Mouse (Mus musculus): ENCODE results near the gene Trpv1.

Gene Trpv1

DNA sequence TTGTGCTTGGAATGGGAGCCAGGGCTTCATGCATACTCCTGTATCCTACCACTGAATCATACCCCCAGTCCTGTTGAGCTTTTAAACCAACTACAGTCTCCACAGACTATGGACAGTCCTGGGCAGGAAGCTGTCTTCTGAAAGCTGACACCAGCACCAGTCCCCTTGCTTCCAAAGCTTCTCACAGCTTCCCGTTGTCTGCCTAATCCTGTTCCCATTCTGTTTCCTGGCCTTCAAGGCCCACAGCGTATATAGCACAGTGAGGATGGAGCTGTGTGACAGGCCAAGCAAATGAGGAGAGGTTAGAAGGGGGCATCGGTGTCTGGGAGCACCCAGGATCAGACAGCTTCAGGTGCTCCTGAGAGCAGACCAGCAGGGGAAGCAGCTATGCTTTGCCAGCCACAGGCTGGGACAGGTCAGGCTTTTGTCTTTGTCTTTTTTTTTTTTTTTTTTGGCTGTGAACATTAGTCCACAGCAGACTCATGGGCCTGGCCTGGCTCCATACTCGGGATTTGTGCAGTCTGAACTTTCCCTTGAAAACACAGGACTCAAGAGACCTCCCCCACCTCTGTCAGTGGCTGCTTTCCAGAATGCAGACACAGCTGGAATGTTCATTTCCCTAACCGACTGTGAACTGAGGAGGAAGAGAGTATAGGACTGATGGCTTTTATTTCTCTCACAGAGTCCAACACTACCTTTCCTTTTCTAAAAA, 2.1 kb downstream of the Trpv1 start:
- DNase-seq (ENCODE audit: low read depth, low spot score), result no peak

DNA sequence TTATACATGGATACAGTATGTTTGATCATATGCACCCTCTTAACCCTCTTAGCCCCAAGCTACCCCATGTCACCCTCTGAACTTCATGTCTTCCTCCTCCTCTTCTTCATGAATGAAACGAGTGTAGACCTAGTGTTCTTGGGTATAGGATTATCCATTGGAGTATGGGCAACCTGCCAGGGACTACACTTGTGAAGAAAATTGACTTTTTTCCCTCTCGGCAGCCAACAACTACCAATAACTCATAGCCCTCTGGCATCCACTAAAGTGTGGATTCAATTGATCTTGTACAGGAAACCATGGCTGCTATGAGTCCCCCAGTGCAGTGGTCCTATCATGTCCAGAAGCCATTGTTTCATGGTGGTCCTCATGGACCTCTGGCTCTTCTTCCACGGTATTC, 2.6 kb downstream of the Trpv1 start:
- no peak for DNase-seq (ENCODE audit: low read depth, low spot score)

DNA sequence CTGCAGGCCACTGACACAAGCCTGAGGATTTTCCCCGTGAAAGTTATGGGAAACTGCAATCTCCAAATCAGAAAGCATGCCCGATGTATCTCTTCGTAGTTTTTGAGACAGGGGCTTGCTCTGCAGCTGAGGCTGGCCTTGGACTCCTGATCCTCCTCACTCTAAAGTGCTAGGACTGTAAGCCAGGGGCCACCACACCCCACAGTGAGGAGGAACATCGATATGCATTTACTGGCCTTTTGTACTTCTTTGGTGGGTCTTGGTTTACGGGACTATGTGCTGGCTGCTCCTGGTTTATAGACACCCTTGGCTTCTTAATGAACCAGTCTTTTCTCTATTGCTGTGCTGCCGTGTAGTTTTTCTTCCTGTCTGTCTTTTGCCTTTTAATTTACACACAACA, 8.1 kb downstream of the Trpv1 start:
- DNase-seq (ENCODE audit: low read depth, low spot score), result no peak

DNA sequence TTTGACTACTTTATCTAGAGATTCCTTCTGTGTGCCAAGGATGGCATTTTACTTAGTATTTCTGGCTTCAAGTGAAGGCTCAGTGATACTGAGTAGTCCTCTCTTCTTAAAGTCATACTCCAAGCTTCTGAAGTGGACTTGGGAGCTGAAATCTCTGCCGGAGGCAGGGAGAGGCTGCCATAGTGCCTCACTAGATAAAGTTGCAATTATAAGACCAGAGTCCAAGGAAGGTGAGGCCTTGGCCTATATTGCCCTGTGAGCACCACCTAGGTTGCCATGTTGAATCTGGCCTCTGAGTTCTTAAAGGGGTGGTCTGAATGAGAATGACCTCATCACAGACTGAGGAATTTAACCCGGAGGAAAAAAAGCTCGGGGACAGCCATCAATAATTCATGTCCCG, 8.7 kb downstream of the Trpv1 start:
- no peak for DNase-seq (ENCODE audit: low read depth, low spot score)

DNA sequence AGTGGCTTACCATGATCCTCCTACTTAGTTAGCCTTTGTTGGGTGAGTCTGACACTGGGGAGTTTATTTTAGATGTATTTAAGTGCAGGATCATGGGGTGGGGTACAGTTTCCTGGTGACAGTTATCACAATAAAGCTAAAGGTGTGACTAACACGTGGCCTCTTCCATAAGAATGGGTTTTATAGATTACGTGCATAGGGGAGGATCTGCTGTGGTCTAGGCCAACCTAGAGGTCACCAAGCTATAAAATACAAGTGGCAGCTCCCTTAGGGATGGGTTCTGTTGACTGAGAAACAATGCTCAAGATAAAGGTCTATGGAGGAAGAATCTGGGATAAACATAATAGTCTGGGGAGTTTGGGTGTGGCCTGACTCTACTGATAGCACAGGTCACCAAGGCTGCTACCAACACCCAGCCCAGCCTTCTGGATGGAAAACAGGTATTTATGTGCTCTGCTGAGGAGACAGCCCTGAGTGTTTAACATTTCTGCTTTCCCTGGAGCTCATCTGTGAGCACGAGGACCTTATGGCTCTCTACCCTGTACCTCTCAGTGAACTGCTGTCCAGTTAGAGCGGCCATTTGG, 23.4 kb downstream of the Trpv1 start:
- no peak for DNase-seq (ENCODE audit: low read depth, low spot score)

DNA sequence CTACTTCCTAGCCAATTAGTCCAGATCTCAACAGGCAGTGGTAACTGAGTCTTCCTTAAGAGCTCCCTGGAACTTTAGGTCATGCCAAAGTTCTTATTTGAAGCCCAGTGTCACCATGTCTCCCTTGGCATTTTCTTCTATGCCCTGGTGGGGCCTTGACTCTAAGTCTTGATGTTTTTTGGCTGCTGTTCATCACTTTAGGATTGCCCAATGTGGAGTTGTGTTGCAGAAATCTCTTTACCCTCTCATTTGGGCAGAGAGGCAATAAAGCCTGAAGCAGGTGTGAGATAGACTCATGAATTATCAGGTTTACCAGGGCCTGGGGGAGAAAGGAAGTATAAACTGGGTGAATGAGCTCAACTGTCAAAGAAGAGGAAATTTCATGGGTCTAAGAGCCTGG, 24.6 kb downstream of the Trpv1 start:
- no peak for DNase-seq (ENCODE audit: low read depth, low spot score)

DNA sequence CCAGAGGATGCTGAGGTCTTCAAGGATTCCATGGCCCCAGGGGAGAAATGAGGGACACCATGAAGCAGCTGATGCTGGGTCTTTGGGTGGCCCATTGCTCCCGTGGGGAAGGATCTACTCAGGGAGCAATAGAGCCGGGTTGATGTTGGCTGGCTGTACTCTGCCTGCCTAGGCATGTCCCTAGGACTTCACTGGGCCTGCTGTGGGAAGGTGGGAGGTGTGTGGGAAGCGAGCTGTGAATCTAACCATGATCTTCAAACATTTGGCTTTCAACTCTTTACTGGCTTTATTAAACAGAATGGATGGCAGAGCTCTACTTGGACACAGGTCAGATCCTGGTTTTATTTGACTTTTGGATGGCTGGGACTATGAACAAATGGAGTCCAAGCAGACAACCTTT, 26.4 kb downstream of the Trpv1 start:
- DNase-seq (ENCODE audit: low read depth, low spot score), result no peak

DNA sequence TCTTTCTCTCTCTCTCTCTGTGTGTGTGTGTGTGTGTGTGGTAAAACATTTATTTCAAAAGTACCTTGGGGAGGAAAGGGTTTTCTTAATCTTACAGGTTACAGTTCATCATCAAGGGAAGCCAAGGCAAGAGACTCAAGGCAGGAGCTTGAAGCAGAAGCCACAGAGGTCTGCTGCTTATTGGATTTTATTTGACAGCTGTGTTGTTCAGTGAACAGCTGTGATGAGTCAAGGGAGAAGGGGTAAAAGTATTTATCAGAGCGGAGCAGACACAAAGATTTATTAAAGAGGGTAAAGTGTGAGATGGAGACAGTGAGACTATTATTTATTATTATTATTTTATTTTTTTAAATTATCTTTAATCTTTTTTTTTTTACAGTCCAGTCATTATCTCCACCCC, 27.3 kb downstream of the Trpv1 start:
- DNase-seq (ENCODE audit: low read depth, low spot score), result no peak

DNA sequence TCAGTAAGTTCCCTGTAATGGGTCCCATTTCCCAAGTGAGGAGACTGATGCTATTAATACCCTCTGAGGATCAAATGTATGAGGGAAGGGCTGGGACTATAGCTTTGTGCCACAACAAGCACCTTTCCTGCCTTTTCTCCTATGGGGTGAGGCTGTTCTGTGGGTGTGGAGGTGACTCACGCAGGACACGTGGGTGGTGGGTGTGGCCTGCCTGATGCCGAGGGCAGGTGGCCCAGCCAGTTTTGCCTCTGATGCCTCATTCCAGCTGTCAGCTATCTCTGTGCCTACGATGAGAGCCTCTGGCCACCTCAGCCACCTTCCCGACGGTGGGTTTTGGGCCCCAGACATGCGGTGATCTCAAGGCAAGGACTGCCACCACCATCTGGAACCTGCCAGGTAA, 33.2 kb downstream of the Trpv1 start, which contains the start of gene Trpv3:
Gene Trpv3 (plus strand): TSS at position 122 of the 400 bp plus-strand sequence.
- DNase-seq (ENCODE audit: low read depth, low spot score), result no peak

DNA sequence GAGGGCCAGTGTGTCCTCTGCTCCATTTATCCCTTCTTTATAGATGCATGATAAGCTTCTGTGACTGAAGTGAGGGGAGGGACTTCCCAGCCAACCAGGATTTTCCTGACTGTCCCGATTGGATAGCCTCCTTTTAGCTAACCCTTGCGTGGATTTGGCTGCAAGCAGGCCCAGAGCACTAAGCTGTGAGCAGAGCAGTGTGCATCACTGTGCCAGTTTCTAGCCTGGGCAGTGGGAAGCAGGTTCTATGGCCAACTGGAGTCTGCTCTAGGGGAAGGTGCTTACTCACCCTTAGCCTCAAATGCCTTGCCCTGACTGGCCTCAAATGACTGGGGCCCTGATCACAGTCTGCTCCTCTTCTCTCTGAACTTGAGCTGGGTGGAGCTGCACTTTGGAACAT, 40.7 kb downstream of the Trpv1 start:
- DNase-seq (ENCODE audit: low read depth, low spot score), result no peak

DNA sequence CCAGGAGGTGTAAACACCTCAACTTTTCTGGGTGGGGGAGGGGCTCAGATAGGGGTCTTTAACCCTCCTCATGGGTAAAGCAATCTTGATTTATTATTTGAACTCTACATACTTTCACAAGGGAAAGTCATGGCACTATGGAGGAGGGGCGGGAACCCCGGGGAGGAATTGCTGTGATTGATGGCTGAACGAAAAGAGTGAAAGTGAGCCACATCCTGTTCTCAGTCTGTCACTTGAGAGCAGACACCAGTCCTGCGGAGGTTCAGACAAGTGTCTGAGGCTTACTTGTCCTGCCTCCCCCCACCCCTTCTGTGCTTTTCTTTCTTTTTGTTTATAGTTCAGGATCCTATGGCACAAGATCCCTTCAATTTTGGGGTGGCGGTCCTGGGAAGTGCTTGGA, 46.6 kb downstream of the Trpv1 start:
- DNase-seq (ENCODE audit: low read depth, low spot score), result no peak

DNA sequence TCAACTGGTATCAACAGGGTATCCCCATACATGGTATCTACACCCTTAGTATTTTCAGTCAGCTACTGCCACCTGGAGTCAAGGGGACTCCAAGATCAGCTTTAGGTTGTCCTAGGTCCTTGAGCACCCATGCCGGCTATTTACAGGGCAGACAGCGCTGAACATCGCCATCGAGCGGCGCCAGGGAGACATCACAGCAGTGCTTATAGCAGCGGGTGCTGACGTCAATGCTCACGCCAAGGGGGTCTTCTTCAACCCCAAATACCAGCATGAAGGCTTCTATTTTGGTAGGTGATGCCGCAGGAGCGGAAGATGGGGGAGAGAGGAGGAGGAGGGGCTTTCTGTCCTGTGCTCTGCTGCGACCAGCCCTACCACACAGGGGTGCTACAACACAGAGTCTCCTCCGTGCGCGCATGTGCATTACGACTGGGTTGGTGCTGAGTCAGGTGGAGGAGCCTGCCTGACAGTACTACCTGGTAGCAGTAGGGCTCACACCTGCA, 47.5 kb downstream of the Trpv1 start:
- DNase-seq (ENCODE audit: low read depth, low spot score), result peak; percentile 87

DNA sequence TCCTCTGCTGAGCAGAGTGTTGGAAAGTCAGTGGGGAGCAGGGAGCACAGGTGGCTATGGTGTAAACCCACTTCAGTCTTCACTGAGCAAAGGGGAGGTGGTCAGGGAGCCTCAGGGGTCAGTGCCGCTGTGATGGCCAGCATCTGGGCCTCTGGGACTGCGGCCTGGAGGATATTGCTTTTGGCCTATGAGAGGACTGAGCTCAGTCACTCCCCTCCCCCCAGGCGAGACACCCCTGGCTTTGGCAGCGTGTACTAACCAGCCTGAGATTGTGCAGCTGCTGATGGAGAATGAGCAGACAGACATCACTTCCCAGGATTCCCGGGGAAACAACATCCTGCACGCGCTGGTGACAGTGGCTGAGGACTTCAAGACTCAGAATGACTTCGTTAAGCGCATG, 49.3 kb downstream of the Trpv1 start:
- no peak for DNase-seq (ENCODE audit: low read depth, low spot score)

DNA sequence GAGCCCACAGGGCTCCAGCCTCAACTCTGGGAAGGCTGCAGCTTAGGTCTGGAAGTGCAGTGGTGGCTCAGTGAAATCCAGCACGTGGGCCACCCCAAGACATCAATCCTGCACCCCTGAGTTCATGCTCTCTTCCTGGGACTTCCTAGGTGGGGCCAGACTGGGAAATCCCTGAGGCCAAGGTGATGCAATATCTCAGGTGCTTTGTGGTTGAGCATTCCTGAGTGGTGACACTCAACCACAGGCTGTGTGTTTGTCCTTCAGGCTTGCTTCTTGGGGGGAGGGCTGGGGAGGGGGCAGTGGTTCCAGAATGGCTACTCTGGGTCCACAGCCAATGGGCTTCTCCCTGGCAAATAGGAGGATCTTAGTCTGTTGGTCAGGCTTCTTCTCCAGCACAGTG, 49.8 kb downstream of the Trpv1 start:
- DNase-seq (ENCODE audit: low read depth, low spot score), result no peak

DNA sequence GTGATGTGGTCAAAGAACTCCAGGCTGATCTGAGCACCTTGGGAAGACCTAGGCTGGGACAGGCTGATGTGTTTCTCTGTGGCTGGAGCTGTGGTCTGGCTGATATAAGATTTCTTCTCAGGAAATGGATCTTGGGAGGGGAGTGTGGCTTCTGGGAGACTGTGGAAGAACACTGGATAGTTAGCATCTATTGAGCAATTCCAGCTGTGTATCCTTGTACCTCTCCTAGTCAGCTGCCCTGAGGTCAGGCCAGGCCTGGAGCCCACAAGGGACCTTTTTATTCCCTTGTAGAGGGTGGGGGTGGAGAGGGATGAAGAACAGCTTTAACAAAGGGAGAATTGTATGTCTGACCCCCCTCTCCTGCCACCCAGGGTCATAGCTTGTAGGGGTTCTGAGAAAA, 50.3 kb downstream of the Trpv1 start:
- DNase-seq (ENCODE audit: low read depth, low spot score), result no peak

DNA sequence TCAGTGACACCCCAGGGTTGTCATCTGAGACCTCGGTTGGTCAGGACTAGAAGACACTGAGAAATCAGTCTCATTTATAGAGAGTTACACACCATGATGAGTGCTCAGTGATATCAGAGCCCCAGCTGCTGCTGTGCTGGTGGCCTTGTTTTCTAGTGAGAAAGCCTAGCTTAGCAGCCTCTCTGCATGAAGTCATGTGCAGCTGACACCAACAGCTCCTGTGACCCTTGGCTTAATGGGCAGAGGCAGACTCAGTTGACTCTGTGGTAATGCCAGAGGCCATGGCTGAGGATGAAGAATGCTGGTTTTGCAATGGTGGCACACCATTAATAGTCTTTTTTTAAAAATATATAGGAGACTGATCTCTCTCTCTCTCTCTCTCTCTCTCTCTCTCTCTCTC, 55.5 kb downstream of the Trpv1 start:
- no peak for DNase-seq (ENCODE audit: low read depth, low spot score)

DNA sequence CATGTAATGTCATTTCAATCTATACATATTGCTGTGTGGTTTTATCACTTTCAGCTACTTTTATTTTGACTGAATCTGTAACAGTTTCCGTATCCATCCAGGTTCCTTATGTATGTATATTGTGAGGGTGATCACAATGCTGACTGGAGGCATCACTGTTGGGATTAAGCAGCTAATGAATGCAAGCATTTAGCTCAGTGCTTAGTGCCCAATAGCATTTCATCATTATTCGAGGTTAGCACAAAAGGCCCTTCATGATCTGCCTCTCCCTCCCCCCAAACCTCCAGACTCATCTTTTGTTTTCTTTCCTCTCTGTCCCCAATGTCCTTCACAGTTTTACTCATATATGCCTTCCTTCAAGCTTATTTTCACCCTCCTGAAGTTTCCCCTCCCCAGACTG, 69.0 kb downstream of the Trpv1 start:
- DNase-seq (ENCODE audit: low read depth, low spot score), result no peak

Measured in R1 (cell line).